Mouse (Mus musculus) adrenal gland, postnatal 25 days (tissue): ENCODE results near the gene Olfr483. TPM values are rescaled to one million over a fixed set of nuclear protein-coding genes. Genes with fewer than 3 reads are reported as not detected.

Experiments
- DNase-seq: peaks from one replicate; pipeline ENCODE4 v3.0.0; 2021; ENCODE audit warnings: mixed read lengths
- long read RNA-seq: library from polyadenylated mRNA; stranded (forward); transcript quantifications from one replicate; pipeline ENCODE4 v2.0.0, GENCODE M21; 2021
- total RNA-seq: library from RNA; stranded (reverse); gene quantifications from 2 replicates; pipeline ENCODE4 v1.2.3, GENCODE M21; 2021

The Olfr483 gene
- total RNA-seq = not detected in 2 replicates
- long read RNA-seq = 0 reads

GRCm38 (mm10) chr7:108100549-108100948 is at the start of gene Olfr483:
Gene Olfr483 (plus strand): TSS chr7:108100849.
- DNase-seq = no peak

- no peak for DNase-seq
Observed at GRCm38 (mm10) chr7:108067246-108067645, 33.4 kb upstream of the Olfr483 start, which contains the start of gene Olfr480. Gene Olfr480 (minus strand): TSS chr7:108067346.

GRCm38 (mm10) chr7:108079555-108079954 is 21.1 kb upstream of the Olfr483 start, which contains the start of gene Olfr481:
Gene Olfr481 (plus strand): TSS chr7:108079855.
- no peak for DNase-seq

GRCm38 (mm10) chr7:108097486-108097885 is 3.2 kb upstream of the Olfr483 start, which contains the start of gene Olfr482:
Gene Olfr482 (minus strand): TSS chr7:108097586.
- DNase-seq = no peak

- DNase-seq = no peak
Observed at GRCm38 (mm10) chr7:108120681-108121080, 20.0 kb downstream of the Olfr483 start.

GRCm38 (mm10) chr7:108121416-108121815 is 20.8 kb downstream of the Olfr483 start:
- DNase-seq = no peak

GRCm38 (mm10) chr7:108127349-108127748 is 26.7 kb downstream of the Olfr483 start, which contains the start of gene Olfr484:
Gene Olfr484 (minus strand): TSS chr7:108127449.
- DNase-seq = no peak

Other genes with a start within 250 kb of the Olfr483 start
- not detected in 2 replicates for gene Olfr472, start 202.9 kb upstream of the Olfr483 start, total RNA-seq
- gene Olfr473, start 170.4 kb upstream of the Olfr483 start, total RNA-seq = not detected in 2 replicates
- not detected in 2 replicates for gene Olfr474, start 146.2 kb upstream of the Olfr483 start, total RNA-seq
- gene Olfr476, start 136.0 kb upstream of the Olfr483 start, total RNA-seq = not detected in 2 replicates
- gene Olfr477, start 114.2 kb upstream of the Olfr483 start, total RNA-seq = not detected in 2 replicates
- not detected in 2 replicates for gene Olfr478, start 66.9 kb upstream of the Olfr483 start, total RNA-seq
- not detected in 2 replicates for gene Olfr479, start 50.2 kb upstream of the Olfr483 start, total RNA-seq
- not detected in 2 replicates for gene Olfr480, start 33.5 kb upstream of the Olfr483 start, total RNA-seq
- gene Olfr481, start 21.0 kb upstream of the Olfr483 start, total RNA-seq = not detected in 2 replicates
- 2.1 and 2.7 TPM in 2 replicates for gene Olfr482, start 3.3 kb upstream of the Olfr483 start, total RNA-seq
- not detected in 2 replicates for gene Olfr484, start 26.6 kb downstream of the Olfr483 start, total RNA-seq
- not detected in 2 replicates for gene Olfr485, start 59.0 kb downstream of the Olfr483 start, total RNA-seq
- gene Olfr486, start 71.9 kb downstream of the Olfr483 start, total RNA-seq = not detected in 2 replicates
- gene Olfr487, start 113.8 kb downstream of the Olfr483 start, total RNA-seq = not detected in 2 replicates
- gene Olfr488, start 157.5 kb downstream of the Olfr483 start, total RNA-seq = not detected in 2 replicates
- gene Olfr490, start 188.1 kb downstream of the Olfr483 start, total RNA-seq = not detected in 2 replicates
- gene Olfr491, start 212.6 kb downstream of the Olfr483 start, total RNA-seq = not detected in 2 replicates
- gene Olfr492, start 222.8 kb downstream of the Olfr483 start, total RNA-seq = not detected in 2 replicates
- gene Olfr493, start 246.1 kb downstream of the Olfr483 start, total RNA-seq = not detected in 2 replicates